Mouse (Mus musculus) lung, postnatal 0 days (tissue): ENCODE measurements around the gene Pacsin1.

Source experiments
- CTCF ChIP-seq: IDR thresholded peaks from 2 replicates; pipeline ENCODE4 v1.5.1; 2016; ENCODE audit warnings: antibody characterized with exemption, mild to moderate bottlenecking
- EP300 ChIP-seq: IDR thresholded peaks from 2 replicates; pipeline ENCODE4 v1.6.1; 2016; ENCODE audit warnings: antibody characterized with exemption, mild to moderate bottlenecking, control low read depth

DNA sequence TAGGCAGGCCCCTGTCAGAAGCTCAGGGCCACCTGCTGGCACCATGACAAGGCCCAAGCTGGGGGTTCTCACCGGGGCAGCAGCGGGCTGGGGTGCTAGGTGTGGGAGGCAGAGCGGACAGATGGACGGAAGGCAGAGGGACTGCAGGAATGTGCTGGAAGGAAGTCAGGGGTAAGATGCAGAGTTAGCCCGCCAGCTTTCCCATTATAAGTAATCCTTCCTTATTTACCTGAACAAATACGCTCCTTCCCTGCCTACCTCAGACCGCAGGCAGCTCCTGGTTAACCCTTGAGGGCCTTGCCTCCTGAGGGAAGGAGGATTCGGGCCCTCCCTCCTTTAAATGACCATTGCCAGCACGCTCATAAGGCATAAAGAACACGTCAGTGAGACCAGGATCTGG, 73.5 kb downstream of the Pacsin1 start, which contains the start of gene Spdef:
- no peak for TF ChIP-seq CTCF
- TF ChIP-seq EP300, result no peak
